Mouse (Mus musculus): ENCODE measurements at regions not wholly inside any gene's neighbourhood (a gene's known extent, or its start where the extent isn't known, plus 50 kb on each side); places are given as distances from the start of the nearest gene placed in this dataset.
"Not testable (repeated sequence)": the region's sequence is repeated elsewhere in the genome, so short reads cannot be mapped to it uniquely, and the experiment has no call there.

DNA sequence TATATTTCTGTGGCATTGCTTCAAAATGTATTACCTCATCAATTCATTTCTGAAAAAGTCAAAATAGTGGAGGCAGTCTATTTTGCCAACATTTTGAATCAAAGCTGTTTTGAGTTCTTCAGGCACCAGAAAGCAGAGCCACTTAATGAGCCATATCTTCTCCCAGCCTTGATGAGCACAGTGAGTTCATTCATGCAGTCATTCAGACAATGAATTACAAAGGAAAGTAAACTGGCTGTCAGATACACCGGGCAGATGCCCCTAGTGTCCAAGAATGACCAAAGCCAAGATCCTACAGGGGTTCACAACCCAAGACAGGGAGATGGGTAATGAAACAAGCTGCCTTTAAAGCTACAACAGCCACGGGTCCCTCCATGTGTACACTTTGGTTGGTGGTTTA, 798.7 kb downstream of the Cypt12 start:
- Histone ChIP-seq H3K4me1 (replicated peaks; ENCODE audit: control insufficient read depth, insufficient read depth, low read length) (no peaks in the 10 kb centered on the region), H3K36me3 (ENCODE audit: control insufficient read depth, insufficient read depth, low read length) (no peaks in the 10 kb centered on the region), H3K4me3 (ENCODE audit: low read depth, low read length) (no peak overlapping the region), H3K27ac (ENCODE audit: low read depth, low read length) (no peak overlapping the region), H3K9ac (ENCODE audit: low read depth, low read length) (no peak overlapping the region), H3K9me3 (ENCODE audit: control insufficient read depth, low read length) (no peaks in the 10 kb centered on the region), H3K27me3 (replicated peaks; ENCODE audit: control insufficient read depth, insufficient read depth, low read length) (no peaks in the 10 kb centered on the region), H3K4me2 (no peak overlapping the region)
- no peak for ATAC-seq (replicated peaks; ENCODE audit: low FRiP score)
- 57% methylated on average over 2 of the region's 2 CpGs for WGBS
- no peak for DNase-seq (ENCODE audit: low spot score)

DNA sequence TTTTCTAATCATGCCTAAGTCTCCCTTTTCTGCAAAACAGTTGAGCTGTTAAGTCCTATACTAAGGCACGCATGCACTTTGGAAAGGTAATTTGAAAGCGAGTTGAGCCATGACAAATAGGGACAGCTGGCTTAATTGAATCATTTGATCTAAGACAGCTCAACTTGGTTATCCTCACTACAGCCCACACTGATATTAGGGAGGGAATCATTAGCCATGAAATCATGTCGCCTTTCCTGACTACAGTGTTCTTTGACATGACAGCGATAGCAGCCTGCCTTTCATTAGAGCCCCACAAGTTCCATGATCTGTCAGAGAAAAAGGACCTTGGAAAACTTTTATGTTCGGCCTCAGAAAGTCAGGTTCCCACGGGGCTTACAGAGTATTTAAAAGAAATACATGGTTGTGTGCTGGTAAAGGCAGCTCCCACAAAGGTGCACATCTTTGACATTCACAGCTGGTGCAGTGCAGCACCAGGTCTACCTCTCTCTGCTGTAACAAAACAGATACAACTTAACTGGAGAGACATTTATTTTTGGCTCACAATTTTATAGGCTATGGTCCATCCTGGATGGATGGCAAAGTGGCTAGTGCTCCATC, 803.5 kb downstream of the Cypt12 start:
- DNase-seq (ENCODE audit: low spot score), result no peak
- H3K4me1 ChIP-seq (replicated peaks; ENCODE audit: control insufficient read depth, insufficient read depth, low read length), result no peaks in the 10 kb centered on the region
- 79% methylated on average over 6 of the region's 6 CpGs for WGBS
- H3K9me3 ChIP-seq (ENCODE audit: control insufficient read depth, low read length), result no peaks in the 10 kb centered on the region
- H3K36me3 ChIP-seq (ENCODE audit: control insufficient read depth, insufficient read depth, low read length), result no peaks in the 10 kb centered on the region
- no peak overlapping the region for H3K27ac ChIP-seq (ENCODE audit: low read depth, low read length)
- no peak overlapping the region for H3K9ac ChIP-seq (ENCODE audit: low read depth, low read length)
- no peak overlapping the region for H3K4me3 ChIP-seq (ENCODE audit: low read depth, low read length)
- no peak for ATAC-seq (replicated peaks; ENCODE audit: low FRiP score)
- no peaks in the 10 kb centered on the region for H3K27me3 ChIP-seq (replicated peaks; ENCODE audit: control insufficient read depth, insufficient read depth, low read length)
- H3K4me2 ChIP-seq, result no peak overlapping the region

DNA sequence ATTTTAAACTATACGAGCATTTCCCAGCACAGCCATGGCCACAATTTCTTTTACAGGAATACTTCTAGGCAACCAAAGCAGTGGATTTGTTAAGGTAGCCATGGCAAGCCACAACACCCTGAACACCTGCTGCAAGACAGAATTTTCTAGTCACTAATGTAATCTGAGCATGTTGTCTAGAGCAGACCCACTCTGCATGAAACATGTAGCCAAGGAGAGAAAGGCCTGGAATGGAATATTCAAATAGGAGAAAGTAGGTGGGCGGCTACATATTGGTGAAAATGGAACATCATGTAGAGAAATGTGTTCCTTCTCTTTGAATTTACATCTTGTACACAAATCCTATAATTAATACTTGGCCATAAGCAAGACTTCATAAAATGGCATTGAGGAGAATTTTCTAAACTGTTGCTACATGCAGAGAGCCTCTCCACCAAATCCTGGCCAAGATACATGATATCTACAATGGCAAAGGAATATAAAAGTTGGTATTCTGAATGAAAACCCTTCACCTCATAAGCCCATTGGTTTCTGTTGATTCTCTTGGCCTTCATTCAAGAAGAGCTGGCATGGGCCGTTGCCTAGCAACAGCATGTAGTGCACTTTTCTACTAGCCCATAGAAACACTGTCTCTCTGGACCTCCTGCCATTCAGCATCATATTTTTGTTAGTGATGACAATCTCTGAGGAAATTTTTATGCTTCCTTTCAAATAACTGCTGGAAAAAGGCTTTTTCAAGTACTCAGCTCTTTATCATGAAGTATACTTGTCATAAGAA, 816.3 kb downstream of the Cypt12 start:
- Histone ChIP-seq H3K27me3 (replicated peaks; ENCODE audit: control insufficient read depth, insufficient read depth, low read length) (no peaks in the 10 kb centered on the region), H3K27ac (ENCODE audit: low read depth, low read length) (no peak overlapping the region), H3K4me1 (replicated peaks; ENCODE audit: control insufficient read depth, insufficient read depth, low read length) (no peaks in the 10 kb centered on the region), H3K4me3 (ENCODE audit: low read depth, low read length) (no peak overlapping the region), H3K9me3 (ENCODE audit: control insufficient read depth, low read length) (no peaks in the 10 kb centered on the region), H3K9ac (ENCODE audit: low read depth, low read length) (no peak overlapping the region), H3K36me3 (ENCODE audit: control insufficient read depth, insufficient read depth, low read length) (no peaks in the 10 kb centered on the region), H3K4me2 (no peak overlapping the region)
- no peak for DNase-seq (ENCODE audit: low spot score)
- 78% methylated on average over 3 of the region's 3 CpGs for WGBS
- ATAC-seq (replicated peaks; ENCODE audit: low FRiP score), result no peak

DNA sequence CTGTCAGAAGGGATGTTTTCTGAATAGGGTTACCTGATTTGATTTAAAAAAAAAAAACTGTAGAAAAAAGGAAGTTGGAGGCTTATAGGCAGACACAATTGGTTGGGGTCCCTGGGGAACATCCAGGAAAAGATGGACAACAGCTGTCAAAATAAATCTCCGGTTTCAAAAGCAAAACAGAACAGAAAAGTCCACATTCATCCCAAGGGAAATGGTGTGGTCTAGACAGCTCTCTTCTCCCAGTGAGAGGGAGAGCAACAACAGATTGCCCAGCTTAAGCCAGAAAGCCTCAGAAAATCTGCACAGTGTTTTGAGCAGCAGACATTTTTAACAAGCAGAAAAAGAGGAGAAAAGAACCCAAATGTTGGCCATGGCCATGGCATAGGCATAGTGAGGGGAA, 830.3 kb downstream of the Cypt12 start:
- Histone ChIP-seq H3K27ac (ENCODE audit: low read depth, low read length) (no peak overlapping the region), H3K9me3 (ENCODE audit: control insufficient read depth, low read length) (no peaks in the 10 kb centered on the region), H3K36me3 (ENCODE audit: control insufficient read depth, insufficient read depth, low read length) (no peaks in the 10 kb centered on the region), H3K9ac (ENCODE audit: low read depth, low read length) (no peak overlapping the region), H3K4me1 (replicated peaks; ENCODE audit: control insufficient read depth, insufficient read depth, low read length) (no peaks in the 10 kb centered on the region), H3K4me2 (no peak overlapping the region), H3K27me3 (replicated peaks; ENCODE audit: control insufficient read depth, insufficient read depth, low read length) (no peaks in the 10 kb centered on the region), H3K4me3 (ENCODE audit: low read depth, low read length) (no peak overlapping the region)
- no peak for DNase-seq (ENCODE audit: low spot score)
- WGBS, result 66% methylated on average over 1 of the region's 1 CpGs
- no peak for ATAC-seq (replicated peaks; ENCODE audit: low FRiP score)

DNA sequence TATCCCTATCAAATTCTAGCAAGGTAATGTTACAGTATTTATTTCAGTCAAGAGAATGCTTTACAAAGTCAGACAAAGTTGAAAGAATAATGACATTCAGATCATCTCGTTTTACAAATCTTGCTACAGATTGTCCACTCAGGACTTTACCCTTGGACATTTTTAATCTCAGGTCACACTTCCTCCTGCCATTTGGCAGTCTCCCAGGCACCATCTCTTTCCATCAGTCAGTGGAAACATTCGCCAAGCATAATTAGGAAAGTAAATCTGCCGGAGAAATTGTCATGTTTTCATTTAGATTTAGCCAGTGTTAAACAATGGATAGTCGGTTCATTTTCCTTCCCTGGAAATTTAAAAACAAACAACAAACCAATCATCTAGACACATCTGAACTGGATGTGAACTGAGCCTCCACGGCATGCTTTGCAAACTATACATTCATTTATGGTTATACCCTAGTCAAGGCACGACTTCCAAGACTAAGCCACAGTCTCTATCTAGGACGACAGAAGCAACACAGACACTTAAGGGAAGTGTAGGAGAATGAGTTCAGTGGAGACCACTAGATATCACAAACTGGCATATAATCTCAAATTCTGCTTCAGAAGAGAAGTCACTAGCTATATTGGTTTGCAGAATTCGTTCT, 839.4 kb downstream of the Cypt12 start:
- Histone ChIP-seq H3K4me2 (no peak overlapping the region), H3K27ac (ENCODE audit: low read depth, low read length) (no peak overlapping the region), H3K27me3 (replicated peaks; ENCODE audit: control insufficient read depth, insufficient read depth, low read length) (no peaks in the 10 kb centered on the region), H3K4me3 (ENCODE audit: low read depth, low read length) (no peak overlapping the region), H3K4me1 (replicated peaks; ENCODE audit: control insufficient read depth, insufficient read depth, low read length) (no peaks in the 10 kb centered on the region), H3K9me3 (ENCODE audit: control insufficient read depth, low read length) (no peaks in the 10 kb centered on the region), H3K9ac (ENCODE audit: low read depth, low read length) (no peak overlapping the region), H3K36me3 (ENCODE audit: control insufficient read depth, insufficient read depth, low read length) (no peaks in the 10 kb centered on the region)
- ATAC-seq (replicated peaks; ENCODE audit: low FRiP score) (no peak), DNase-seq (ENCODE audit: low spot score) (no peak)
- WGBS, result 70% methylated on average over 8 of the region's 8 CpGs

DNA sequence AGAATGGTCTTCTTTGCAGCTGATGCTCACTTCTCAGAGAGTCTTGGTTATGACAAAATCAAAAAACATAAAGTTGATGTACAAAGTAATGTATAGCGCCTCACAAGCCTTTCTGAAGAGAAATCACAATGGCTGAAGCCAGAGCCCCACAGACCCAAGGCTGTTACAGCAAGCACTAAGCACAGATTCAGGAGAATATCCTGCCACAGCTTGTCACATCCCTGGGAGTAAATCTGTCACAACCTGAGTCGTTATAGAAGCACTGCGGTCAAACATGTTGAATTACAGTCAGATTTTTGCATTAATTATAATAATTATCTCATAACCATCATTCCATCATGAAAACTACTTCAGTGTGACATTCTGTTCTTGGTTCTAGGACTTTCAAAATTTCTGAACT, 825.7 kb downstream of the 1700064H15Rik start:
- Histone ChIP-seq H3K9me3 (ENCODE audit: control insufficient read depth, low read length) (no peaks in the 10 kb centered on the region), H3K27ac (ENCODE audit: low read depth, low read length) (no peak overlapping the region), H3K36me3 (ENCODE audit: control insufficient read depth, insufficient read depth, low read length) (no peaks in the 10 kb centered on the region), H3K4me2 (no peak overlapping the region), H3K9ac (ENCODE audit: low read depth, low read length) (no peak overlapping the region), H3K27me3 (replicated peaks; ENCODE audit: control insufficient read depth, insufficient read depth, low read length) (no peaks in the 10 kb centered on the region), H3K4me3 (ENCODE audit: low read depth, low read length) (no peak overlapping the region), H3K4me1 (replicated peaks; ENCODE audit: control insufficient read depth, insufficient read depth, low read length) (no peaks in the 10 kb centered on the region)
- WGBS, result 84% methylated on average over 3 of the region's 3 CpGs
- ATAC-seq (replicated peaks; ENCODE audit: low FRiP score), result no peak
- no peak for DNase-seq (ENCODE audit: low spot score)

DNA sequence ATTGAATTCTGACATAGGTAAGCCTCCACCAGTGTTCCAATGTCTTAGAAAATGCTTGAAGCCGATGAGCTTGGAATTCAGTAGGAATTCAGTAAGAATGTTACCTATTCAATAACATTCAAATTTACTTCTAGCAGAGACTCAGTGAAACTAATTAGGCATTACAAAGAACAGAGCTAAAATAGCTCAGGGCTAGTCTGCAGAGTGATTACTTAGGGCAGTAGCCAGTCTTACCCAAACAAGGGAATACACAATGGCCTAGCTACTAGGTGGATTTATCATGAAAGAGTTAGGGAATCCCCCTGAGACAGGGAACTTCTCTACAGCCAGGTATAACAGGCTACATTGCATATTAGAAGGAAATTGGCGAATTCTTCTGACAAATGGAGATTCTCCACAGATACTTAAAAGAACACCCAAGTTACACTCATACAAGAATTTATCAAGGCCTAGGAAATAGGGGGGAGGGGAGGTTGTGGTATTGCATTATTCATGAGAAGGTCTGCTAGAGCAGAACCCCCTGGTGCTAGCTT, 799.6 kb downstream of the 1700064H15Rik start:
- H3K9ac ChIP-seq (ENCODE audit: low read depth, low read length); H3K4me2 ChIP-seq; H3K9me3 ChIP-seq (ENCODE audit: control insufficient read depth, low read length); H3K4me1 ChIP-seq (replicated peaks; ENCODE audit: control insufficient read depth, insufficient read depth, low read length); H3K4me3 ChIP-seq (ENCODE audit: low read depth, low read length); DNase-seq (ENCODE audit: low spot score); H3K27me3 ChIP-seq (replicated peaks; ENCODE audit: control insufficient read depth, insufficient read depth, low read length); ATAC-seq (replicated peaks; ENCODE audit: low FRiP score); H3K36me3 ChIP-seq (ENCODE audit: control insufficient read depth, insufficient read depth, low read length); H3K27ac ChIP-seq (ENCODE audit: low read depth, low read length): not testable (repeated sequence)
- 41% methylated on average over 2 of the region's 2 CpGs for WGBS

DNA sequence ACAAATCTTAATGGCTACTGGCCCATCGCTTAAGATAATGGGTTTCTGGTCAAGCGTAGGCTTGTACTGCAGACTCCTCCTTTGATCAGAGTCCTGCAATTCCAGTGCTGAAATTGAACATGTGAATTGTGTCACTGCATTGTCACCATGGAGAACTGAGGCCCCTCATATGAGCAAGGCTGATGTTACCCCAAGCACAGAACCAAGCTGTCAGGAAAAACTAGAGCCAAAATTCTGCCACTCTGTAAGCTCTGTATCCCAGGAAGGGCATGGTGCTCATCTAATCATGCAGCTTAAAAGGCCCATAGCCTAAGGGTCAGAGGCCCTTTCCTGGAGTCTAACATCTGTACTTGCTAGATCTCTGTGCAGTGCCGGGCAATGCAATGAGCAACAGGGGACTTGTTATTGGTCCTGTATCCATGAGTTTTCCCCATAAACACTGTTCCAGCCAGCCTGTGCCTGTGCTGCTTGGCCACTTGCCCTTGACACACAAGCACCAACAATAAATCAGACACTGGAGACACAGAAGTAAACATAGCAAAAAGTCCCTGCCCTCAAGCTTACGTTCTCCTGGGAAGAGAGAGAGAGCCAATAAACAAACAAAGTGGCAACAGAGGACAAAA, 760.2 kb downstream of the 1700064H15Rik start:
- no peak overlapping the region for H3K4me3 ChIP-seq (ENCODE audit: low read depth, low read length)
- no peak overlapping the region for H3K4me2 ChIP-seq
- H3K4me1 ChIP-seq (replicated peaks; ENCODE audit: control insufficient read depth, insufficient read depth, low read length), result no peaks in the 10 kb centered on the region
- 64% methylated on average over 4 of the region's 4 CpGs for WGBS
- H3K9ac ChIP-seq (ENCODE audit: low read depth, low read length), result no peak overlapping the region
- H3K9me3 ChIP-seq (ENCODE audit: control insufficient read depth, low read length), result no peaks in the 10 kb centered on the region
- no peak overlapping the region for H3K27ac ChIP-seq (ENCODE audit: low read depth, low read length)
- no peaks in the 10 kb centered on the region for H3K36me3 ChIP-seq (ENCODE audit: control insufficient read depth, insufficient read depth, low read length)
- ATAC-seq (replicated peaks; ENCODE audit: low FRiP score) (no peak), DNase-seq (ENCODE audit: low spot score) (no peak)
- no peaks in the 10 kb centered on the region for H3K27me3 ChIP-seq (replicated peaks; ENCODE audit: control insufficient read depth, insufficient read depth, low read length)
